Mouse (Mus musculus): ENCODE measurements at regions not wholly inside any gene's neighbourhood (a gene's known extent, or its start where the extent isn't known, plus 50 kb on each side); places are given as distances from the start of the nearest gene placed in this dataset.
"Not testable (repeated sequence)": the region's sequence is repeated elsewhere in the genome, so short reads cannot be mapped to it uniquely, and the experiment has no call there.

DNA sequence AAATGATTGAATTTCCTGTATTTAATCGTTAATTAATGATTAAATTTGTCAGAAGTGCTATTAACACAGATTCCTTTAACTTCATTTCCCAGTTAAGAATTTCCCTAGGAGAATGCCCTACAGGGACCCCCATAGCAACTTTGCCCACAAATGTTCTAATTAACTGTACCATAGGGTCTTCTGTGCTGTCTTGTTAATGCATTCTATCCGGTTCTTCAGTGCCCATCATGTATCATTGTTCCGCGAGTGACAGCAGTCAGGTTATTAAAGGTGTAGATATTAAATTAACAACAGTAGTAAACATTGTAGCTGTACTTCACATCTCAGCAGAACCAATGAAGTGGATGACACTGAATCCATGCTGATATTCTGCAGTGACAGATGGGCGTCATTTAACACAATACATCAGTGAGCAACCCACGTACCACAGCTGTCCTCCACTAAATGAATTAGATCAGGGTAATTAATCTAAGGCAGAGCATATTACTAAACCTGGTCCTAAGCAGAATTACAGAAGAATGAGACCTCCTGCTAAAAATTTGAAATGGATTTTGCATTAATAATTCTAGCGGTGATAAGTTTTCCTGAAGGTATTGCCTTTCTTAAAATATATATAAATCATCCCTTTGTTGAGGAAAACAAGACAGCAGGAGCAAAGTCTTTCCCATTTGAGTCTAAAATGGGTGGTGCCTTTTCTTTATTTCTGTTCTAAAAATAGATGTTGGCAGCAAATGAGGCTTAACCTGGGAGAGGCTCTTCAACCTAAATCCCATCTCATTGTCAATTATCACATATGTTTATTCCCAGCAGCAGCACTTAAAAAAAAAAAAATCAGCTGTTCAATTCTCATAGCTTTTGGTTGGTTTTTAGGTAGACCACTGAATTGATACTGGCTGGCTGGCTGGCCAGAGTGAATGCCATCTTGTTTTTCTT is 872.3 kb downstream of the Nxph1 start:
- no peak overlapping the region for H3K4me3 ChIP-seq
- no peak for TF ChIP-seq CTCF (conservative IDR thresholded peaks at IDR 0.05)
- peak; percentile 51 to 63 for DNase-seq (ENCODE audit: low spot score in 2 of 2)
- H3K27ac ChIP-seq: no peak overlapping the region

DNA sequence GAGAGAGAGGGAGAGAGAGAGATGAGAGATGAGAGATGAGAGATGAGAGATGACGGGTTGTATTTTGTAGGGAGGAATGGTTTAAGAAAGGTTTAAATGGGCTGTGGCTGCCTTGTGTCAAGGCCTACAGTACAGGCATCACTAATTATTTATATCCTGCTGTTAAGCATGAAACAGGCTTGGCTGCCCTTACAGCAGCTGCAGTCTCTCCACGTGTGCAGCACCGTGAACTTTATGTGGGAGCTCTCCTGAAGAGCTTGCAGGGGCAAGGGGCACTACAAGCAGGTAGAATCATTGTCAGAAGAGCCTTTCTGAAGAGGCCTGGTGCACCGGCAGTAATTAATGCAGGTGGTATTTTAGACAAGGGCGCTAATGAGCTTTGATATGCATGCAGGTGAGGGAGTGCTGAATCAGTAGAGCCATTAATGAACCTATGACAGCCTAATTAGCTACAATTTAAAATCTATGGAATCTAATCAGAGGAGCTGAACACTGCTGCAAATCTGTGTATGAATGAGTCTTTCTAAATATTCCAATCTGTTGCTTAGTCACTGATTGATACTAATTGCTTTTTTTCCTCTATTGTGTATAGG is 886.7 kb downstream of the Nxph1 start:
- Histone ChIP-seq H3K4me3 (no peak overlapping the region), H3K27ac (no peak overlapping the region)
- no peak for TF ChIP-seq CTCF (conservative IDR thresholded peaks at IDR 0.05)
- DNase-seq (ENCODE audit: low spot score in 2 of 2): no peak

DNA sequence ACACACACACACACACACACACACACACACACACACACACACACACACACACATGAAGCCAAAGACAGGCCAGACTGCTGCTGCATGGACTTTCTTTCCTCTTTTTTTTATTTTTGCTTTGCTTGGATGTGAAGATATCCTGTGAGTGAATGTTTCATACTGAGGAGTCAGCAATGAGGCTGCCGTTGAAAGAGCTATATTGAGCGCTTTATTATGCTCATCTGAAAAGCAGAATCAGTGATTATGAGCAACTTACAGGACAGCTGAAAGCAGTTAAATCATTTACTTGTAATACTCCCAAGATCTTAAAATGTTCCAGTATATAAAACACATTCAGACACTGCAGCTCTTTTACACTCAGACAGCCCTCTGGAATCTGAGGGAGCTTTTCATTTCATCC is 894.2 kb downstream of the Nxph1 start:
- TF ChIP-seq CTCF (conservative IDR thresholded peaks at IDR 0.05): no peak
- H3K27ac ChIP-seq: no peak overlapping the region
- DNase-seq (ENCODE audit: low spot score in 2 of 2): no peak
- H3K4me3 ChIP-seq: no peak overlapping the region

- DNase-seq (ENCODE audit: low spot score in 2 of 2); H3K27ac ChIP-seq; H3K4me3 ChIP-seq: not testable (repeated sequence)
Measured at GRCm38 (mm10) chr6:9889853-9890252, 941.6 kb downstream of the Nxph1 start.
